Mouse (Mus musculus): Measurements from ENCODE around the gene Hlf. TPM values are rescaled to one million over a fixed set of nuclear protein-coding genes. Genes with fewer than 3 reads are reported as not detected.

Hlf gene
- 0.40 TPM in 1 of 2 replicates, not detected in the other for polyA plus RNA-seq (2011; ENCODE audit: insufficient read depth, insufficient read length, low read depth, missing spikeins)

- H3K9ac ChIP-seq (ENCODE audit: low read depth, poor library complexity, severe bottlenecking), result 0 out of 2 replicates have a peak within 1 kb of the TSS, but pooled peaks have one; percentile 5
- no peaks in the 10 kb centered on the region for H3K36me3 ChIP-seq (ENCODE audit: control insufficient read depth, insufficient read depth, low read length, poor library complexity, severe bottlenecking)
- H3K4me3 ChIP-seq (ENCODE audit: low read depth, low read length), result peak within 1 kb of the TSS; percentile 36
- peaks cover 22% of the 10 kb centered on the region for H3K27me3 ChIP-seq (ENCODE audit: control insufficient read depth, insufficient read depth, low read length, poor library complexity, severe bottlenecking)
- TF ChIP-seq POLR2A (IDR thresholded peaks at IDR 0.05; ENCODE audit: insufficient read depth, low read length) (no peak), CTCF (IDR thresholded peaks at IDR 0.05; ENCODE audit: low read depth, low read length) (no peak), EP300 (IDR thresholded peaks at IDR 0.05; ENCODE audit: insufficient read depth, low read depth, low read length) (no peak)
- no peak within 1 kb of the TSS for H3K27ac ChIP-seq (ENCODE audit: insufficient read depth, low read length)
- H3K9me3 ChIP-seq (replicated peaks; ENCODE audit: control insufficient read depth, insufficient read depth, low read length, poor library complexity, severe bottlenecking), result no peaks in the 10 kb centered on the region
- peaks cover 3% of the 10 kb centered on the region for H3K4me1 ChIP-seq (ENCODE audit: control insufficient read depth, insufficient read depth, low read length)
These were observed at the start of gene Hlf for GRCm38 (mm10) chr11:90390817-90391173. TSS of gene Hlf (minus strand) at chr11:90390895.

- no peak for TF ChIP-seq CTCF (IDR thresholded peaks at IDR 0.05; ENCODE audit: low read depth, low read length)
- TF ChIP-seq POLR2A (IDR thresholded peaks at IDR 0.05; ENCODE audit: insufficient read depth, low read length), result no peak
- no peak for TF ChIP-seq EP300 (IDR thresholded peaks at IDR 0.05; ENCODE audit: insufficient read depth, low read depth, low read length)
- no peaks in the 10 kb centered on the region for H3K9me3 ChIP-seq (replicated peaks; ENCODE audit: control insufficient read depth, insufficient read depth, low read length, poor library complexity, severe bottlenecking)
- H3K27ac ChIP-seq (ENCODE audit: insufficient read depth, low read length), result no peak overlapping the region
- H3K36me3 ChIP-seq (ENCODE audit: control insufficient read depth, insufficient read depth, low read length, poor library complexity, severe bottlenecking), result no peaks in the 10 kb centered on the region
- no peaks in the 10 kb centered on the region for H3K4me1 ChIP-seq (ENCODE audit: control insufficient read depth, insufficient read depth, low read length)
- peaks cover 4% of the 10 kb centered on the region for H3K27me3 ChIP-seq (ENCODE audit: control insufficient read depth, insufficient read depth, low read length, poor library complexity, severe bottlenecking)
- H3K4me3 ChIP-seq (ENCODE audit: low read depth, low read length), result no peak overlapping the region
- H3K9ac ChIP-seq (ENCODE audit: low read depth, poor library complexity, severe bottlenecking), result no peak overlapping the region
These were observed 48.1 kb upstream of the Hlf start for GRCm38 (mm10) chr11:90438768-90439167.

GRCm38 (mm10) chr11:90425207-90425525, 34.5 kb upstream of the Hlf start:
- H3K9ac ChIP-seq (ENCODE audit: low read depth, poor library complexity, severe bottlenecking), result no peak overlapping the region
- TF ChIP-seq POLR2A (IDR thresholded peaks at IDR 0.05; ENCODE audit: insufficient read depth, low read length) (no peak), CTCF (IDR thresholded peaks at IDR 0.05; ENCODE audit: low read depth, low read length) (no peak), EP300 (IDR thresholded peaks at IDR 0.05; ENCODE audit: insufficient read depth, low read depth, low read length) (no peak)
- no peaks in the 10 kb centered on the region for H3K36me3 ChIP-seq (ENCODE audit: control insufficient read depth, insufficient read depth, low read length, poor library complexity, severe bottlenecking)
- H3K4me3 ChIP-seq (ENCODE audit: low read depth, low read length), result no peak overlapping the region
- peaks cover 4% of the 10 kb centered on the region; the same call in 1 of the 2 replicates for H3K9me3 ChIP-seq (replicated peaks; ENCODE audit: control insufficient read depth, insufficient read depth, low read length, poor library complexity, severe bottlenecking)
- peaks cover 2% of the 10 kb centered on the region; the same call in 1 of the 2 replicates for H3K27me3 ChIP-seq (ENCODE audit: control insufficient read depth, insufficient read depth, low read length, poor library complexity, severe bottlenecking)
- no peak overlapping the region for H3K27ac ChIP-seq (ENCODE audit: insufficient read depth, low read length)
- no peaks in the 10 kb centered on the region for H3K4me1 ChIP-seq (ENCODE audit: control insufficient read depth, insufficient read depth, low read length)

GRCm38 (mm10) chr11:90424334-90425206, 33.9 kb upstream of the Hlf start:
- Histone ChIP-seq H3K9ac (ENCODE audit: low read depth, poor library complexity, severe bottlenecking) (no peak overlapping the region), H3K4me1 (ENCODE audit: control insufficient read depth, insufficient read depth, low read length) (no peaks in the 10 kb centered on the region), H3K27me3 (ENCODE audit: control insufficient read depth, insufficient read depth, low read length, poor library complexity, severe bottlenecking) (peaks cover 2% of the 10 kb centered on the region; the same call in 1 of the 2 replicates), H3K9me3 (replicated peaks; ENCODE audit: control insufficient read depth, insufficient read depth, low read length, poor library complexity, severe bottlenecking) (peaks cover 5% of the 10 kb centered on the region; the same call in 1 of the 2 replicates), H3K36me3 (ENCODE audit: control insufficient read depth, insufficient read depth, low read length, poor library complexity, severe bottlenecking) (no peaks in the 10 kb centered on the region), H3K27ac (ENCODE audit: insufficient read depth, low read length) (no peak overlapping the region), H3K4me3 (ENCODE audit: low read depth, low read length) (no peak overlapping the region)
- TF ChIP-seq EP300 (IDR thresholded peaks at IDR 0.05; ENCODE audit: insufficient read depth, low read depth, low read length) (no peak), POLR2A (IDR thresholded peaks at IDR 0.05; ENCODE audit: insufficient read depth, low read length) (no peak), CTCF (IDR thresholded peaks at IDR 0.05; ENCODE audit: low read depth, low read length) (no peak)

- H3K9ac ChIP-seq (ENCODE audit: low read depth, poor library complexity, severe bottlenecking), result no peak overlapping the region
- no peaks in the 10 kb centered on the region for H3K4me1 ChIP-seq (ENCODE audit: control insufficient read depth, insufficient read depth, low read length)
- no peak overlapping the region for H3K27ac ChIP-seq (ENCODE audit: insufficient read depth, low read length)
- TF ChIP-seq CTCF (IDR thresholded peaks at IDR 0.05; ENCODE audit: low read depth, low read length), result no peak
- no peak for TF ChIP-seq POLR2A (IDR thresholded peaks at IDR 0.05; ENCODE audit: insufficient read depth, low read length)
- no peak for TF ChIP-seq EP300 (IDR thresholded peaks at IDR 0.05; ENCODE audit: insufficient read depth, low read depth, low read length)
- H3K9me3 ChIP-seq (replicated peaks; ENCODE audit: control insufficient read depth, insufficient read depth, low read length, poor library complexity, severe bottlenecking), result peaks cover 8% of the 10 kb centered on the region; the same call in 1 of the 2 replicates
- H3K27me3 ChIP-seq (ENCODE audit: control insufficient read depth, insufficient read depth, low read length, poor library complexity, severe bottlenecking), result peaks cover 2% of the 10 kb centered on the region
- H3K4me3 ChIP-seq (ENCODE audit: low read depth, low read length), result no peak overlapping the region
- H3K36me3 ChIP-seq (ENCODE audit: control insufficient read depth, insufficient read depth, low read length, poor library complexity, severe bottlenecking), result no peaks in the 10 kb centered on the region
These were observed 33.2 kb upstream of the Hlf start for GRCm38 (mm10) chr11:90423896-90424295.

- Histone ChIP-seq H3K27me3 (ENCODE audit: control insufficient read depth, insufficient read depth, low read length, poor library complexity, severe bottlenecking) (peaks cover 8% of the 10 kb centered on the region), H3K4me1 (ENCODE audit: control insufficient read depth, insufficient read depth, low read length) (no peaks in the 10 kb centered on the region), H3K9ac (ENCODE audit: low read depth, poor library complexity, severe bottlenecking) (no peak overlapping the region), H3K27ac (ENCODE audit: insufficient read depth, low read length) (no peak overlapping the region), H3K4me3 (ENCODE audit: low read depth, low read length) (no peak overlapping the region), H3K9me3 (replicated peaks; ENCODE audit: control insufficient read depth, insufficient read depth, low read length, poor library complexity, severe bottlenecking) (0 out of 2 replicates have a peak, but pooled peaks cover 8% of the 10 kb centered on the region), H3K36me3 (ENCODE audit: control insufficient read depth, insufficient read depth, low read length, poor library complexity, severe bottlenecking) (no peaks in the 10 kb centered on the region)
- TF ChIP-seq CTCF (IDR thresholded peaks at IDR 0.05; ENCODE audit: low read depth, low read length) (no peak), POLR2A (IDR thresholded peaks at IDR 0.05; ENCODE audit: insufficient read depth, low read length) (no peak), EP300 (IDR thresholded peaks at IDR 0.05; ENCODE audit: insufficient read depth, low read depth, low read length) (no peak)
These were observed 29.0 kb upstream of the Hlf start for GRCm38 (mm10) chr11:90419706-90420105.

All from ES-Bruce4 (cell line).